Mouse (Mus musculus): ENCODE data around the gene Lrrc2. TPM values are rescaled to one million over a fixed set of nuclear protein-coding genes. Genes with fewer than 3 reads are reported as not detected.

Gene Lrrc2
- total and polyA plus RNA-seq, 3 experiments, result 1.6 to 3.6 (median 1.6) TPM

DNA sequence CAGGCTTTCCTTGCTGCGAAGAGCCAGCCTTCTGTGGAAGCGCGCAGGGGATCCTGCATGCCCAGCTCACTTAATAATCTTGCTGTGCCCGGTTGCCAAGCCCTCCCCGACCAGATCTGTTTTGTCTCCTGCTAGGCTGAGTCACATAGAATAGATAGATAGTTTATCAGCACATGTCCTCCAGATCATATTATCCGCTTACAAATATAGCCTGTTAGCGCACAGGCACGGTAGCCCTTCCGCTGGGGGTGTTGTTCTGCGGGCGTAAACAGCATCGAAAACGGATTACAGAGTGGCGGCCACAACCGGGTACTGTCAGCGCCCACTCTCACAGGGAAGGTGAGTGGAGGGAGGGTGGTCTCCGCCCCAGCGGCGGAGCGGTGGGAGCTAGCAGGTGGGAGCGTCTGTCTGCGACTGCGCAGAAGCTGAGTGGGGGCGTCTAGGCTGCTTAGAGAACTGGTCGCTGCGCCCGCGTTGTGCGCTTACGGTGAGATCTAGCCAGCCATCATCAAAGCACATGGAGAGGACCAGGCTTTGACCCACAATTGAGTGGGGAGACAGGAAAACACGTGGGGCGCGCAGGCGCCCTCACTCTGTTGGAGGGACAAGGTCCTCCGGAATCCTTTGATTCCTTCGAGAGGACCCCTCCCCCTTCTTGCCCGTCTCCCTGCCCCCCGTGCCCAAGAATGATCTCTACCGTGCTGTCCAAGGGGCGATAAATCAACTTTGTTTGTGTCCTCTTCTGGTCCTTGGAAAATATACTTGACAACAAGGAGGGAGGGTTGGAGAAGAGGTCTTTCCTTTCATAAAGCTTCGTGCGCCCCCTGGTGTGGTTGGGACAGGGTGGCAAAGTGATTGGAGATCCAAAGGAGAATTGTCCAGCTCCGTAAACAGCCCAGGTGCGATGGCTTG, 2.5 kb downstream of the Lrrc2 start:
- peak; percentile 26 for DNase-seq (ENCODE audit: extremely low read depth)
- Histone ChIP-seq H3K27me3 (replicated peaks) (no peaks in the 10 kb centered on the region), H3K4me2 (ENCODE audit: insufficient read depth, low read depth, poor library complexity, severe bottlenecking) (peak overlapping the region; percentile 44; the same call in 1 of the 2 replicates), H3K4me3 (replicated peaks in 1 of 3; ENCODE audit: low read depth in 2 of 3, low read length in 2 of 3, poor library complexity in 1 of 3) (peak overlapping the region in 2 of 3 experiments; percentile 20 to 46), H3K4me1 (ENCODE audit: control insufficient read depth in 1 of 2, insufficient read depth in 2 of 2) (0 out of 4 replicates have a peak, but pooled peaks cover 0 to 2% of the 10 kb centered on the region in 2 experiments), H3K9ac (ENCODE audit: insufficient read depth, low read depth) (no peak overlapping the region), H3K9me3 (replicated peaks; ENCODE audit: low read length) (peaks cover 2% of the 10 kb centered on the region), H3K27ac (ENCODE audit: insufficient read depth, low read depth) (no peak overlapping the region), H3K79me2 (replicated peaks; ENCODE audit: control insufficient read depth, extremely low read depth, insufficient read depth, poor library complexity, severe bottlenecking) (no peaks in the 10 kb centered on the region), H3K36me3 (replicated peaks in 1 of 2; ENCODE audit: control insufficient read depth in 1 of 2, insufficient read depth in 1 of 2, low read length in 1 of 2) (no peaks in the 10 kb centered on the region)
- in situ Hi-C loops (cut with MboI; ENCODE audit: low pct_ligation_motif_present, low pct_unique_long_range_greater_than_20kb, low sequenced_read_pairs), result no loop called here
- TF ChIP-seq MAX (IDR thresholded peaks at IDR 0.05; ENCODE audit: low read length), result 0 out of 2 replicates have a peak, but pooled peaks have one; percentile 19
- no peak for TF ChIP-seq USF2 (conservative IDR thresholded peaks at IDR 0.05; ENCODE audit: low read depth, low read length)
- peak; percentile 29 for TF ChIP-seq RAD21 (IDR thresholded peaks at IDR 0.05; ENCODE audit: low read depth, low read length)
- TF ChIP-seq SIN3A (IDR thresholded peaks at IDR 0.05; ENCODE audit: low read length), result no peak
- TF ChIP-seq NRF1 (IDR thresholded peaks at IDR 0.05; ENCODE audit: low read depth, low read length), result peak; percentile 1; the same call in 1 of the 2 replicates
- TF ChIP-seq SMC3 (IDR thresholded peaks at IDR 0.05; ENCODE audit: low read depth, low read length), result peak; percentile 27
- TF ChIP-seq BHLHE40 (IDR thresholded peaks at IDR 0.05; ENCODE audit: low read depth, low read length), result no peak
- TF ChIP-seq EP300 (IDR thresholded peaks at IDR 0.05; ENCODE audit: low read length), result no peak
- peak in 1 of 2 experiments; percentile 60; a peak in 2 of 4 replicates for TF ChIP-seq CTCF (conservative IDR thresholded peaks at IDR 0.05 in 1 of 2, IDR thresholded peaks at IDR 0.05 in 1 of 2; ENCODE audit: low read depth in 2 of 2, low read length in 2 of 2)
- no peak for TF ChIP-seq MXI1 (IDR thresholded peaks at IDR 0.05; ENCODE audit: low read depth, low read length)
- TF ChIP-seq ZNF384 (IDR thresholded peaks at IDR 0.05; ENCODE audit: low read depth, low read length), result no peak
- dilution Hi-C loops (cut with MboI; ENCODE audit: extremely low pct_ligation_motif_present, extremely low pct_unique_long_range_greater_than_20kb, low sequenced_read_pairs), result no loop called here

DNA sequence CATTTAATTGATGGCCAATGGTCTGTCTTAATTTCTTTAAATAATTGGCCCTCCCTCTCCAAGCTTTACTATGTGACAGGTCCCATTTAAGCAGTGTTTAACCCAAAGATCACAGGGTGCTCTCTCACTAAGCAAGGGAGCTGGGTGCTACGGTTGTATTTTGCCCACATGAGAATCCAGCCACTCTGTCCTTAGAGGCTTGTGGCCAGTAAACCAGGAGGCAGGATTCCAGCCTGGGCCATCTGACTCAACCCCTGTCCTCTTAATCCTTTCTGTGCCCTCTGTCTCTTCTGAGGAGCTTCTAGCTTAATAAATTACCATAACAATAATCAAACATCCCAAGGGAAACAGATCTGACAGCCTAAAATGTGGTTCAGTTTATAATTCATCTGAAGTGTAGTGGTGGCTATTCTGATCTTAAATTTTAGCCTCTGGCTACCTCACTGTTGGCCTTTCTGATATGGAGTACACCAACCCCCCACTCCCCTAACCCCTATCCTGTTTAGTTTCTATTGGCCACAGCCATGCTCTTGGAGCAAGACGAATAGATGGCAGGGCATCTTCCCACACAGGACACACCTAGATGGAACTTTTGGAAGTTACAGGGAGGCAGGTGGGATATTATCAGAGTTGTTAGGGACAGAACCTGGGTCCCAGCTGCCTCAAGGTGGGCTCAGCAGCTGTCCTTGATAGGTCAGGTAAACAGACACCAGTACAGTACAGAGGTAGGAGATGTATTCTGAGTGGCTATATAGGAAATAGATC, 3.5 kb downstream of the Lrrc2 start:
- Histone ChIP-seq H3K9ac (ENCODE audit: insufficient read depth, low read depth) (no peak overlapping the region), H3K27me3 (replicated peaks) (no peaks in the 10 kb centered on the region), H3K79me2 (replicated peaks; ENCODE audit: control insufficient read depth, extremely low read depth, insufficient read depth, poor library complexity, severe bottlenecking) (no peaks in the 10 kb centered on the region), H3K4me3 (replicated peaks in 1 of 3; ENCODE audit: low read depth in 2 of 3, low read length in 2 of 3, poor library complexity in 1 of 3) (no peak overlapping the region), H3K9me3 (replicated peaks; ENCODE audit: low read length) (peaks cover 2% of the 10 kb centered on the region), H3K27ac (ENCODE audit: insufficient read depth, low read depth) (no peak overlapping the region), H3K36me3 (replicated peaks in 1 of 2; ENCODE audit: control insufficient read depth in 1 of 2, insufficient read depth in 1 of 2, low read length in 1 of 2) (no peaks in the 10 kb centered on the region), H3K4me2 (ENCODE audit: insufficient read depth, low read depth, poor library complexity, severe bottlenecking) (no peak overlapping the region), H3K4me1 (ENCODE audit: control insufficient read depth in 1 of 2, insufficient read depth in 2 of 2) (0 out of 4 replicates have a peak, but pooled peaks cover 0 to 2% of the 10 kb centered on the region in 2 experiments)
- in situ Hi-C loops (cut with MboI; ENCODE audit: low pct_ligation_motif_present, low pct_unique_long_range_greater_than_20kb, low sequenced_read_pairs) (no loop called here), dilution Hi-C loops (cut with MboI; ENCODE audit: extremely low pct_ligation_motif_present, extremely low pct_unique_long_range_greater_than_20kb, low sequenced_read_pairs) (no loop called here)
- TF ChIP-seq EP300 (IDR thresholded peaks at IDR 0.05; ENCODE audit: low read length), result no peak
- no peak for TF ChIP-seq RAD21 (IDR thresholded peaks at IDR 0.05; ENCODE audit: low read depth, low read length)
- no peak for TF ChIP-seq JUN (IDR thresholded peaks at IDR 0.05; ENCODE audit: insufficient read depth, low read depth, low read length)
- TF ChIP-seq MYC (IDR thresholded peaks at IDR 0.05; ENCODE audit: low read depth, low read length), result no peak
- TF ChIP-seq RCOR1 (conservative IDR thresholded peaks at IDR 0.05; ENCODE audit: low read depth, low read length), result no peak
- DNase-seq (ENCODE audit: extremely low read depth), result no peak
